Mouse (Mus musculus) CH12.LX (cell line): Measurements from ENCODE around the gene Ube2e1.

Experiments used
- CHD2 ChIP-seq: IDR thresholded peaks from 2 replicates; pipeline ENCODE4 v1.6.1; 2011; ENCODE audit warnings: low read length, improper control_type of control experiment
- KAT2A ChIP-seq: IDR thresholded peaks from 2 replicates; pipeline ENCODE4 v1.6.1; 2012; ENCODE audit warnings: low read length, improper control_type of control experiment, inconsistent platforms; ENCODE audit not compliant: insufficient replicate concordance
- USF1 ChIP-seq: IDR thresholded peaks from 2 replicates; pipeline ENCODE4 v1.6.1; 2014; ENCODE audit warnings: low read depth, mild to moderate bottlenecking, inconsistent platforms, low read length, improper control_type of control experiment
- ZC3H11A ChIP-seq: IDR thresholded peaks from 2 replicates; pipeline ENCODE4 v1.6.1; 2012; ENCODE audit warnings: low read depth, mild to moderate bottlenecking, inconsistent platforms, low read length, improper control_type of control experiment

- TF ChIP-seq KAT2A (no peak), ZC3H11A (no peak), CHD2 (no peak), USF1 (no peak)
Observed at GRCm38 (mm10) chr14:18331693-18332131, at the start of gene Ube2e1.
